In genomic region chr4:88017452-88018350, GRCm38 (mm10) we compare ENCODE assay signal across 8 mouse cellular contexts. TPM values are rescaled to one million over a fixed set of nuclear protein-coding genes. Genes with fewer than 3 reads are reported as not detected.
DNase-seq lines count a peak whose midpoint lies in the region; ATAC-seq and TF ChIP-seq lines count a peak whose summit lies in the region.

No protein-coding gene starts in this region.

- peak; percentile 28 for DNase-seq in adrenal gland, postnatal 25 days
- no peak for DNase-seq in embryonic facial prominence, embryonic 10.5 days (ENCODE audit: low spot score)
- DNase-seq in lung, postnatal 14 days, result peak; percentile 50
- DNase-seq in frontal cortex, adult 2 months (ENCODE audit: extremely low spot score in 1 of 2, low spot score in 1 of 2), result no peak
- no peak for DNase-seq in gastrocnemius, postnatal 14 days
- no peak for DNase-seq in urinary bladder, postnatal 25 days (ENCODE audit: low spot score)

- intact Hi-C loops in gastrocnemius, postnatal 14 days (cut with DNase I; ENCODE audit: low total_unique reads), result no loop called here

- peak overlapping the region; percentile 1; the same call in 1 of the 2 replicates for H3K9ac ChIP-seq in intestine, postnatal 0 days (ENCODE audit: low read depth, low read length)

- no peak for TF ChIP-seq CTCF in intestine, postnatal 0 days (IDR thresholded peaks at IDR 0.05; ENCODE audit: low read depth)

- H3K9me3 ChIP-seq in embryonic facial prominence, embryonic 10.5 days, result no peaks in the 10 kb centered on the region
- H3K9me3 ChIP-seq in intestine, postnatal 0 days (ENCODE audit: control insufficient read depth), result no peaks in the 10 kb centered on the region

- peak overlapping the region; percentile 4; the same call in 1 of the 2 replicates for H3K4me3 ChIP-seq in embryonic facial prominence, embryonic 10.5 days
- peak overlapping the region; percentile 13 for H3K4me3 ChIP-seq in intestine, postnatal 0 days (ENCODE audit: low read depth, low read length)

- H3K27me3 ChIP-seq in embryonic facial prominence, embryonic 10.5 days (replicated peaks; ENCODE audit: low read depth, poor library complexity, severe bottlenecking), result no peaks in the 10 kb centered on the region
- H3K27me3 ChIP-seq in intestine, postnatal 0 days (replicated peaks; ENCODE audit: control insufficient read depth, insufficient read depth, low read length), result no peaks in the 10 kb centered on the region

- H3K4me1 ChIP-seq in embryonic facial prominence, embryonic 10.5 days, result peaks cover 58% of the 10 kb centered on the region
- H3K4me1 ChIP-seq in intestine, postnatal 0 days (replicated peaks; ENCODE audit: control insufficient read depth, insufficient read depth, low read length), result no peaks in the 10 kb centered on the region

- H3K27ac ChIP-seq in embryonic facial prominence, embryonic 10.5 days (replicated peaks), result 0 out of 2 replicates have a peak overlapping the region, but pooled peaks have one; percentile 14
- peak overlapping the region; percentile 30; the same call in 1 of the 2 replicates for H3K27ac ChIP-seq in intestine, postnatal 0 days (ENCODE audit: low read depth, low read length)

- peak overlapping the region; percentile 51 for H3K4me2 ChIP-seq in intestine, postnatal 0 days (replicated peaks; ENCODE audit: low read depth)

- 63% methylated on average over 18 of the region's 18 CpGs for WGBS in embryonic facial prominence, embryonic 10.5 days
- 26% methylated on average over 18 of the region's 18 CpGs for WGBS in intestine, postnatal 0 days

- ATAC-seq in intestine, postnatal 0 days, result peak; percentile 47; the same call in 1 of the 2 replicates
- no peak for ATAC-seq in megakaryocyte progenitor cell, adult 5-6 weeks (replicated peaks; ENCODE audit: poor library complexity)

- H3K36me3 ChIP-seq in embryonic facial prominence, embryonic 10.5 days (replicated peaks), result peaks cover 18% of the 10 kb centered on the region
- no peaks in the 10 kb centered on the region for H3K36me3 ChIP-seq in intestine, postnatal 0 days (ENCODE audit: control insufficient read depth, insufficient read depth)

RNA-seq across cellular contexts. Expression of gene Mllt3, which starts 15.5 kb away (rescaled TPM):
- 18.5 and 23.7 TPM in 2 replicates for total RNA-seq in adrenal gland, postnatal 25 days (2021)
- 46.5 and 55.4 TPM in 2 replicates for polyA plus RNA-seq in embryonic facial prominence, embryonic 10.5 days (2016; fragmentation: Nextera tagmentation; extraction: Ambion mirVana)
- polyA plus RNA-seq in intestine, postnatal 0 days (2015; fragmentation: Nextera tagmentation; extraction: Ambion mirVana), result 17.5 and 20.0 TPM in 2 replicates
- 23.5 and 30.7 TPM in 2 replicates for polyA plus RNA-seq in frontal cortex, adult 2 months (2012; rRNA removed)
- total RNA-seq in gastrocnemius, postnatal 14 days (2021), result 10 to 100 TPM; 33.5 TPM
- total RNA-seq in megakaryocyte progenitor cell, adult 5-6 weeks (2015), result 11.8 and 17.6 TPM in 2 replicates
- total RNA-seq in megakaryocyte progenitor cell, adult 5-6 weeks (2017), result 15.3 and 16.1 TPM in 2 replicates

Comparison
In these comparisons a context has a peak if more than half of its experiments do, and no peak if none do; other contexts are left out.
1. DNase-seq: peak in adrenal gland, postnatal 25 days (single experiment) and lung, postnatal 14 days (single experiment); none in embryonic facial prominence, embryonic 10.5 days (single experiment), frontal cortex, adult 2 months (0 of 2), gastrocnemius, postnatal 14 days (single experiment) and urinary bladder, postnatal 25 days (single experiment).